Mouse (Mus musculus) heart, adult 18-20 months (tissue): Measurements from ENCODE around the gene Sh3bp5l. TPM values are rescaled to one million over a fixed set of nuclear protein-coding genes. Genes with fewer than 3 reads are reported as not detected.
"Not testable (repeated sequence)": the region's sequence is repeated elsewhere in the genome, so short reads cannot be mapped to it uniquely, and the experiment has no call there.

Source experiments
- DNase-seq, 2 experiments: peaks; one replicate each; pipeline ENCODE4 v3.0.0; 2021 to 2022; ENCODE audit warnings: mixed read lengths in 1 of 2
- total RNA-seq, 2 experiments: library from RNA; stranded (reverse); gene quantifications; 2 replicates each; pipeline ENCODE4 v1.2.3; 2021

Sh3bp5l gene
- total RNA-seq, 2 experiments from 2014 or later: 27.7 to 30.0 TPM

DNA sequence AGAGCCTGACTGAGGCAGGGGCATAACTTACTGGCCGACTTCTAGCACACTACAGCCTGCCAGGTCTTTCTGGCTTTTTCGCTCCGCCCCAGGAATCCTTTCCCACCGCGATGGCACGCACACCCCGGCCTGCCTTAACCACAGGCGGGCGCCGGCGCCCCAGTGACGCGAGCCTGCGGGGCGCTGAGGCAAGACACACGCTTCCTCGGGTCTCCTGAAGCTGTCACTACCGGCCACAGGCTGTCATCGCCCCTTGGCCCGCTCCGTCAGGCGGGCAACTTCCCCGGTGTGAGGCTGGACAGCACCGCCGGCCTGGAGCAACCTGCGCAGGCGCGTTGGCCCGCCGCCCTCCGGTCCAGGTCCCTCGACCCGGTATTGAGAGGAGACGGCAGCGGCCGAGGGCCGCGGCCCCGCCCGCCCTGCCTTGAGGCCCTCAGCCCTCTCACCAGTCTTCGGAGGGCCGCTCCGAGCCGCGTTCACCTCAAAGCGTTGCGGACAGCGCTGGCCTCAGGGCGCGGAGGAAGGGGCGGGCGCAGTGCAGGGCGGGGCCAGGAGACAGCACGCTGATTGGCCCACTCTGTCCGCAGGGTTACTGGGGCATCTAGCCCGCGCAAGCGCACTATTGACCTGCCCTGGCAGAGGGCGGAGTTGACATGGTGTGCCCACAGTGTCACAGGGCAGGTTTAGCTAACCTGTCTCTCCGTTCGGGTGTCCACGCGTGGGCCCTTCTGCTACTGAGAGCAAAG is 7.5 kb upstream of the Sh3bp5l start:
- peak; percentile 97 to 98 for DNase-seq

DNA sequence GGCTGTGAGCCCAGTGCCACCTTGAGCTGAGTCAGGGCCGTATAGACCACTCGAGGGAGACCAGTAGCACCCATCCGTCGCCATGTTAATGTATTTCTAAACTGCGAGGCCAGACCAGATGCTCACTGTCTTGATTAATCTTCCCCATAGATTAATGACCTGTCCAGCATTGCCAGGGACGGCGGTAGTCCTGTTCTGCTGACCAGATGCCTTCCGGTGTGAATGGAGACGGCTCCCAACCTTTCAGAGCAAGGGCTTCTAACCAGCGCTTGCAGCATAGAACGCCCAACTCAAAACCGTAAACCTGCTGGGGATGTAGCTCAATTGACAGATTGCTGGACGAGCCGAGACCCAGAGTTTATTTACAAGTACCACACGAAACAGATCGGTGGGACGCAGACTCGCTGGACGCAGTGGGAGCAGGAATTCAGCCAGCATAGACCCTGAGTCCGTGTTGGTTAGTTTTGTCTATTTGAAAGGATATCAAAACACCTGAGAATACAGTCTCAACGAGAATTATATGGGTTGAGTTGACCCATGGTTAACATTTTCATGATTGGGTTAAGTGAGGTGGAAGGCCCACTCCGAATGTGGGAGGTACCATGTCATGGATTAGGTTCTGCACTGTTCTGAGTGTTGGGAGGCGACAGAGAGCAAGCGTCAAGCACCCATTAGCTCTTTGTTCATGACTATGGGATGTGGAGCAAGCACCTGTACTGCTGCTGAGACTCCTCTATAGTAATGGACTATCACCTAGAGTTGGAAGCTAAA is 6.8 kb upstream of the Sh3bp5l start:
- DNase-seq: no peak

DNA sequence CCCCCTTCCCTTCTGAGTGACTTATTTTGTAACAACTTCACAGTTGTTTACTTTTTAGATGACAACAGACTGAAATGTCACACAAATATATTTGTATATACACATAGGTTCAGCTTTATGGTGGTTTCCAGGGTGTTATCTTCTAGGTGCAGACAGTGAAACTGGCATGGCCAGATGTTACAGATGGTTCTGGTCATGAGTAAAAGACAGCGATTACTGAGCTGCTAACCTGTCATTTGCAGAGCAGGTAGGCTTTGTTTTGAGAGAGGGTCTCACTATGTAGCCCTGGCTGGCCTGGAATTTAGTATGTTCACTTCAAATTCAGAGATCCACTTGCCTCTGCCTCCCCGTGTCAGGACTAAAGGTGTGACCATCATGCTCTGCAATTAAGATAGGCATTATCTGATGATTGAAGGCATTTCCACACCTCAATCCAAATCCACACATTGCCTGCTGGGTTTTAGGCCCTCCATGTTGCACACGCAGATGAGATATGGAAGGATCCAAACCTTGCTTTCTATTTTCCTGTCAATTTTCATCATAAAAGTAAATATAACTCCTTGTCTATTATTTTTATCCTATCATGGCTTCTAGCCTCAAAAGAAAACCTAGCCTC is 5.8 kb upstream of the Sh3bp5l start:
- DNase-seq: no peak

DNA sequence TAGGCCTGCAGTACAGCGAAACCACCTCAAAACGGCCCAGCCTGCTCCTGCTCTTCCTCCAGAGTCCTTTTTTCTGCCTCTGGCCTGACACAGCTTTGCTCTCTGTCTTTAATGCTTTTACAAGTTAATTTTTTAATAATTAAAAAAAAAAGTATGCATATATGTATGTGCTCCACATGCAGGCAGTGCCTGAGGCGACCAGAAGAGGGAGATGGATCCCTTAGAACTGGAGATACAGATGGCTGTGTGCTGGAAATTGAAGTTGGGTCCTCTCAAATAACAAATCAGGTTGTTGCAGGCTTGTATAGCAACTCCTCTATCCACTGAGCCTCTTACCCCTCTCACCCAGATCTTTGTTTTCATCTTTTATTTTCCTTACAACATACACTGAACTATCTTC is 3.7 kb upstream of the Sh3bp5l start:
- DNase-seq: no peak

GRCm38 (mm10) chr11:58329906-58330275 is 633 bp upstream of the Sh3bp5l start:
- DNase-seq: no peak

DNA sequence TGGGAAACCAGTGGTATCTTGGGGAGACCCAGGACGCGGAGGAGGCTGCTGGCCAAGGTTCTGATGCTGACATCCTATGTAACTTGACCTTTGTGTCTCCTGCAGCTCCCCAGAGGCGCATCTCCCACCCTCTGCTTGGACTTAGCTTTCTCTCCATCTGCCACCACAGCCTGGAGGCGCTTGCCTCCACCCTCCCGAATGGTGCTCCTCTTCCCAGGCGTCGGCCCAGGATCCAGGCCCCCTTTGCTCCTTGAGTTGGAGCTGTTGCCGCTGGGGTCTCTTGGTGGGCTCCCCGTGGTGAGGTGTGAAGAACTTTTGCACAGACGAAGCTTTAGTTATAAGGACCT is 598 bp downstream of the Sh3bp5l start:
- no peak for DNase-seq

DNA sequence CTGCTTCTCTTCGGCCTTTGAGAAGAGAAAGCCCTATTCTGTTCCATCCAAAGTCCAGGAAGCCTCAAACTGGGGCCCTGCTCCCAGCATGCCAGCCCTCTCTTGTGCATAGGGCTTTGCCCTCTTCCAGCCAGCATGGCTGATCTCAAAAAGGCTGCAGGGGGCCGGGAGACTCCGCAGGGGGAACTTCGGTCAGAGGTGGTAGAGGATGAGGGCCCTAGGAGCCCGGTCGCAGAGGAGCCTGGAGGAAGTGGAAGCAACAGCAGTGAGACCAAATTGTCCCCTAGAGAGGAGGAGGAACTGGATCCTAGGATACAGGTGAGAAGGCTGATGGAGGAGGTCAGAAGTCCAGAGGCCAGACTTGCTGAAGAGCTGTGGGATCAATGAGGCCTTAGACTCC is 1.0 kb downstream of the Sh3bp5l start:
- no peak for DNase-seq

- peak; percentile 66 to 79 for DNase-seq
Measured at GRCm38 (mm10) chr11:58334746-58335145, 4.2 kb downstream of the Sh3bp5l start.

GRCm38 (mm10) chr11:58346745-58347144 is 16.2 kb downstream of the Sh3bp5l start:
- DNase-seq: peak in 1 of 2 experiments; percentile 38

DNA sequence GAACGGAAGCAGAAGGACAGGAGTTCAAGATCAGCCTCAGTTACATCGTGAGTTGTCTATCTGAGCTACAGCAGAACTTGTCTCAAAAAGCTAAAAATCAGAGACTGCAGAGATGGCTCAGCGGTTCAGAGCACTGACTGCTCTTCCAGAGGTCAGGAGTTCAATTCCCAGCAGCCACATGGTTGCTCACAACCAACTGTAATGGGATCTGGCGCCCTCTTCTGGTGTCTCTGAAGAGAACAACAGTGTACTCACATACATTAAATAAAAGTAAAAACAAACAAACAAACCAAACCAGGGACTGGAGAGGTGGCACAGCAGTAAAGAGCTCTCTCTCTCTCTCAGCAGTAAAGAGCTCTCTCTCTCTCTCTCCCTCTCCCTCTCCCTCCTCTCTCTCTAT is 20.1 kb downstream of the Sh3bp5l start:
- DNase-seq: no peak

- DNase-seq: no peak
Measured at GRCm38 (mm10) chr11:58351179-58351578, 20.7 kb downstream of the Sh3bp5l start.

DNA sequence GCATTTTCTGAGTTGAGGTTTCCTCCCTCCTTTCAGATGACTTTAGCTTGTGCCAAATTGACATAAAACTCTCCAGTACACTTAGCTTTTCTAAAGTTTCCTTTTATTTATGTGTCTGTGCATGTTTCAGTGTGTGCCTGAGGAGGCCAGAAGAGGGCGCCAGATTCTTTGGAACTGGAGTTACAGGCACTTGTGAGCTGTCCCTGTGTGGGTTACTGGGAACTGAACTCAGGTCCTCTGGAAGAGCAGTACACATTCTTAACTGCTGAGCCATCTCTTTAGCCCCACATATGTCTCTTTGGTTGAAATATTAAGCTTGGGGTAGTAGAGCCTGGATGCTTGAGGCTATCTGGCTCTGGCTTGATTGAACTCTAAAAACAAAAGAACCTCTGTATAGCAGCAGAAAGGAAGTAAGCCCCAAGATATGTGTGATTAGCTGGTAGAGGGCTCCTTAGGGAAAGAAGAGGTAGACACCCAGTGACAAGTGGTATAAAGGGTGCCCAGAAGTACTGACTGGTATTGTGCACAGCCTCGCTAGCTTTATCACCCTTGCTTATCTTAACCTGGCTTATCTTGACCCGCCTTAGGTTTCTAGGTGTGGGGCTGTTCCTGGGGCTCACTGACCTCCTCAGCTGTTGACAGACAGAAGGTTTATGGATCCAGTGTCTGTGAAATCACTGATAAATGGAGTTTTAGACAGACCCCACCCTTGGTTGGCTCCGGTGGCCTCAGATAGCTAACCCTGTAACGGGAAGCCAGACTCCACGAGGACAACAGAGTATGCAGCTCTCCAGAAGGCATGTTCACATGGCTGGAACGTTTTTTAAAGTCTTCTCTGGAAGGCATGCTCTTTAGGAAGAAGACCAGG is 22.4 kb downstream of the Sh3bp5l start:
- DNase-seq: no peak

DNA sequence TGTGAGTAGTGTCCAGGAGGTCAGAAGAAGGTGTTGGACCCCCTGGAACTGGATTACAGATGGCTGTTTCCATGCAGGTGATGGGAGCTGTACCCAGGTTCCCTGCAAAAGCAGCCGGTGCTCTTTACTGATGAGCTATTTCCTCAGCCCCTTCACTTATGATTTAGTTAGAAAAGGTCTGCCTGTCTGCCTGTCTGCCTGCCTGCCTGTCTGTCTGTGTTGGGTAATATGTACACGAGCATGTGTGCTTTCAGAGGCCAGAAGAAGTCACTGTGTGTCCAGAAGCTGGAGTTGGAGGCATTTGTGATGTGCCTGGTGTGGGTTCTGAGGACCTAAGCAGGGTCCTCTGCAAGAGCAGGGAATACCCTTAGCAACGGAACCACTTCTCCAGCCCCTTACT is 23.2 kb downstream of the Sh3bp5l start:
- no peak for DNase-seq

DNA sequence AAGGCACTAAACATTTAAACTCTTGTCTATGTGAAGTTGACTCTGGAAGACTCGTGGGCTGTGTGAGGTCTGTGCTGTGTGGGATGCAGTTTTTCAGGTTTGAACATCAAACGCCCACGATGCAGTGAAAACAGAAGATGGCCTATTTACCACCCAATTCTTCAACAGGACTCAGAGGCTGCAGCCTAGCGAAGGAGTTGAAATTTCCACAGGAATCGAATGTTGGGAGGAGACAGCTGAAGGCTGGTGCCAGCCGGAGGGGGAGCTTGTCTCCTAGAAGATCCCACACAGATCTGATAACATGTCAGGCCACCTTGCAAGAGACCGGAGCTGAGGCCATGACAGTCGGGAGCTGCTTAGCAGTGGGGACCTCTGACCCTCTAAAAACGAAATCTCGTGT is 24.0 kb downstream of the Sh3bp5l start:
- no peak for DNase-seq

DNA sequence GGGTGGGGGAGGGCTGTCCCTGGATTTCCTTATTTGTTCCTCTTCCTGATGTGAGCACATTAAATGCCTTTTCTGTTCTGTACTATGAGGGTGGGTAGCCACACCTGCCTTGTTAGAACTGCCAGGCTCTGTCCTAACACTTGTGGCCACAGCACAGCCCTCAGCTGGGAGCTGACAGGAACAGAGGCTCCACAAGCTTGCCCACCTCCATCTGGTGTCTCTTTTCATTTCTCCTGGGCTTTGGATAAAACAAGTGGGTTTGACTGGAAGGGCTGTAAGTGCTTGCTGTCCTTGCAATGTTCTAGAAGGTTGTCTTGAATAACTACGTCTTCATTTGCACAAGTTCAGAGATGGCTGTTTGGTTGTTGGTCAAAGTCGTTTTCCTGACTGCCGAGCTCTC is 24.4 kb downstream of the Sh3bp5l start:
- no peak for DNase-seq

GRCm38 (mm10) chr11:58357042-58357441 is 26.5 kb downstream of the Sh3bp5l start:
- no peak for DNase-seq

GRCm38 (mm10) chr11:58357844-58358534 is 27.5 kb downstream of the Sh3bp5l start:
- DNase-seq: no peak

- DNase-seq: not testable (repeated sequence)
Measured at GRCm38 (mm10) chr11:58362562-58362961, 32.0 kb downstream of the Sh3bp5l start.

GRCm38 (mm10) chr11:58364454-58364853 is 33.9 kb downstream of the Sh3bp5l start:
- no peak for DNase-seq

DNA sequence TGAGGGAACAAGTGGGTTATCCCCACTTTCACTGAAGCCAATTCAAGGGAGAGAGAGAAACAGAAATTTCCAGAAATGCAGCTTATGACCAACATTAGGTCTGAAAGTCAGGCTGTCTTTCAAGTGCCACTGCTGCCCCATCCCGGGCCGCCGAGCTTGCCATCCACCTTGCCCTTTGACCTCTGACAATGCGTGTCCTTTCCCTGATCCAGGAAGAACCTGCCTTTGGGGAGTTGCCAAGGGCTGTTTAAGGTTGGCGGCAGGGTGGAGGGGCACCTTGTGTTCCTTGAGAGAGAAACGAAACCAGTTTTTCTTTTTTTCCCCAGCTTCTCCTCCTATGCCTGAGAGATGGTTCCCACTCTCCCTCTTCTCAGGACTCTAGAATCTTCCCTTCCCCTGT is 35.7 kb downstream of the Sh3bp5l start:
- DNase-seq: not testable (repeated sequence)

DNA sequence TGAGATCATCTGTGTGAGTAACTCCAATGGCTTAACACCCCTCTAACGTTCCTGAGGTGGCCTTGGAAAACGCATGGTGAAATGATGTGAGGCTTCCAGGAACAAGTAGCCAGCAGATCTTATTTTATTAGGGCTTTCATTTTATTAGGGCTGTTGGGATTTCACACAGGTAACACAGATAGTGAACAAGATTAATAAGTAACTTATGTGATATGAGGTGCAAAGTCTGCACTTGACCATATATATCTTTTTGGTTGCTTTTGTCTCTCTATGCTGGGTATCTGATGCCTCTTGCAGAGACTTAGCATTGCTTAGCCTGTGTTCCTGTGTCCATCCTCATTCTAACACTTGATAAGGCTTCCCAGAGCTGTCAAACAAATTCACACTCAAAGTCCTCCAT is 46.7 kb downstream of the Sh3bp5l start:
- no peak for DNase-seq

DNA sequence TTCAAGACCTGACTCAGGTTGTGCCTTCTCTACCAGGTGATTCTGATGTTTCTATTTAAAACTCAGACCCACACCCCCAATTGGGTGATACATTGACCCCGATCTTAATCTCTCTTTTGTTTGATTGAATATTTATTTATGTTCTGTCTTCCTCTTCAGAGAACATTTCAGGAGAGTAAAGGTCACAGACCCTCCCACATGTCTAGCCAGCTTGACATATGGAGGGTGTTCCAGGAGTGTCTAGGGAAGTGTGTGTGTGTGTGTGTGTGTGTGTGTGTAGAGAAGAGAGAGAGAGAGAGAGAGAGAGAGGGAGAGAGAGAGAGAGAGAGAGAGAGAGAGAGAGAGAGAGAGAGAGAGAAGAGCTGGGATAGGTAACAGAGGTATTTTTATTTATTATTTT is 47.2 kb downstream of the Sh3bp5l start:
- DNase-seq: no peak
